ENCODE assay signal across 8 mouse cellular contexts in genomic region chr7:6362268-6363046, GRCm38 (mm10). TPM values are rescaled to one million over a fixed set of nuclear protein-coding genes. Genes with fewer than 3 reads are reported as not detected.
DNase-seq lines count a peak whose midpoint lies in the region; ATAC-seq and TF ChIP-seq lines count a peak whose summit lies in the region.

No protein-coding gene starts in this region.

- no peak for TF ChIP-seq POLR2A in bone marrow macrophage, adult 2 months (IDR thresholded peaks at IDR 0.05; ENCODE audit: borderline replicate concordance, low read depth, low read length)
- TF ChIP-seq POLR2A in embryonic fibroblast, embryonic 13.5 days (IDR thresholded peaks at IDR 0.05; ENCODE audit: low read depth, low read length) = peak; percentile 96

- peaks cover 6% of the 10 kb centered on the region; the same call in 1 of the 2 replicates for H3K4me1 ChIP-seq in bone marrow macrophage, adult 2 months (ENCODE audit: control insufficient read depth, insufficient read depth, low read length)
- no peaks in the 10 kb centered on the region for H3K4me1 ChIP-seq in embryonic fibroblast, embryonic 13.5 days (ENCODE audit: control insufficient read depth, insufficient read depth, low read length)
- H3K4me1 ChIP-seq in kidney, embryonic 14.5 days (ENCODE audit: control insufficient read depth, insufficient read depth, low read length) = no peaks in the 10 kb centered on the region
- no peaks in the 10 kb centered on the region for H3K4me1 ChIP-seq in limb, embryonic 15.5 days

- under 1% methylated on average over 38 of the region's 38 CpGs for WGBS in kidney, embryonic 14.5 days
- under 1% methylated on average over 38 of the region's 38 CpGs for WGBS in limb, embryonic 15.5 days

- ATAC-seq in kidney, embryonic 14.5 days (ENCODE audit: low FRiP score, low TSS enrichment) = peak; percentile 95
- ATAC-seq in limb, embryonic 15.5 days (ENCODE audit: insufficient number of reproducible peaks, low FRiP score, low TSS enrichment, low read depth) = peak; percentile 94

- H3K27ac ChIP-seq in bone marrow macrophage, adult 2 months (ENCODE audit: insufficient read depth, low read depth, low read length) = peak overlapping the region; percentile 3; the same call in 1 of the 2 replicates
- H3K27ac ChIP-seq in embryonic fibroblast, embryonic 13.5 days (ENCODE audit: insufficient read depth, low read length) = peak overlapping the region; percentile 96
- peak overlapping the region; percentile 82; the same call in 1 of the 2 replicates for H3K27ac ChIP-seq in kidney, embryonic 14.5 days (ENCODE audit: low read depth, low read length)
- peak overlapping the region; percentile 92 for H3K27ac ChIP-seq in limb, embryonic 15.5 days

- H3K27me3 ChIP-seq in kidney, embryonic 14.5 days (ENCODE audit: control insufficient read depth, insufficient read depth, low read length) = no peaks in the 10 kb centered on the region
- H3K27me3 ChIP-seq in limb, embryonic 15.5 days = no peaks in the 10 kb centered on the region

- peak overlapping the region; percentile 55 for H3K9ac ChIP-seq in kidney, embryonic 14.5 days (ENCODE audit: low read depth, low read length)
- H3K9ac ChIP-seq in limb, embryonic 15.5 days = peak overlapping the region; percentile 31; the same call in 1 of the 2 replicates

- peak overlapping the region; percentile 68 for H3K4me2 ChIP-seq in kidney, embryonic 14.5 days (replicated peaks; ENCODE audit: low read depth, low read length)
- H3K4me2 ChIP-seq in limb, embryonic 15.5 days = peak overlapping the region; percentile 67

- DNase-seq in 416B (ENCODE audit: low read depth) = peak; percentile 100
- DNase-seq in heart, adult 9 months (ENCODE audit: low spot score in 2 of 2) = peak; percentile 95 to 99
- peak; percentile 93 to 97 for DNase-seq in monocyte, adult 2 months (ENCODE audit: low read depth in 1 of 2, low spot score in 2 of 2)
- DNase-seq in spleen, postnatal 36 days (ENCODE audit: low spot score in 2 of 2) = peak; percentile 97 to 98

- H3K4me3 ChIP-seq in bone marrow macrophage, adult 2 months (ENCODE audit: insufficient read depth, low read length) = peak overlapping the region; percentile 82
- H3K4me3 ChIP-seq in embryonic fibroblast, embryonic 13.5 days (ENCODE audit: insufficient read depth, low read length) = peak overlapping the region; percentile 88
- H3K4me3 ChIP-seq in kidney, embryonic 14.5 days (ENCODE audit: low read length) = peak overlapping the region; percentile 54
- peak overlapping the region; percentile 61 for H3K4me3 ChIP-seq in limb, embryonic 15.5 days

- H3K36me3 ChIP-seq in kidney, embryonic 14.5 days (ENCODE audit: control insufficient read depth, insufficient read depth, low read length) = no peaks in the 10 kb centered on the region
- no peaks in the 10 kb centered on the region for H3K36me3 ChIP-seq in limb, embryonic 15.5 days

- H3K9me3 ChIP-seq in kidney, embryonic 14.5 days (ENCODE audit: control insufficient read depth, low read length) = no peaks in the 10 kb centered on the region
- no peaks in the 10 kb centered on the region for H3K9me3 ChIP-seq in limb, embryonic 15.5 days

- TF ChIP-seq CTCF in bone marrow macrophage, adult 2 months (IDR thresholded peaks at IDR 0.05; ENCODE audit: low read depth, low read length) = no peak
- TF ChIP-seq CTCF in embryonic fibroblast, embryonic 13.5 days (IDR thresholded peaks at IDR 0.05; ENCODE audit: borderline replicate concordance, insufficient read depth, low read length) = no peak

RNA-seq across cellular contexts. Expression of gene Zfp78, which starts 0.6 kb away (rescaled TPM):
- polyA plus RNA-seq in bone marrow macrophage, adult 2 months (2012; ENCODE audit: insufficient read depth, insufficient read length, missing spikeins) = 2.5 and 2.7 TPM in 2 replicates
- 3.3 and 3.6 TPM in 2 replicates for polyA plus RNA-seq in embryonic fibroblast, embryonic 13.5 days (2011; ENCODE audit: insufficient read length, low read depth, missing spikeins)
- 2.1 TPM in 2 replicates for polyA plus RNA-seq in kidney, embryonic 14.5 days (2014; fragmentation: Nextera tagmentation; extraction: Ambion mirVana)
- 2.9 and 3.3 TPM in 2 replicates for polyA plus RNA-seq in limb, embryonic 15.5 days (2015; fragmentation: Nextera tagmentation; extraction: Ambion mirVana)

RNA-seq across cellular contexts. Expression of gene Gm3854, which starts 18.9 kb away (rescaled TPM):
- 0.31 TPM in 1 of 2 replicates, not detected in the other for polyA plus RNA-seq in bone marrow macrophage, adult 2 months (2012; ENCODE audit: insufficient read depth, insufficient read length, missing spikeins)
- 0.82 and 1.4 TPM in 2 replicates for polyA plus RNA-seq in embryonic fibroblast, embryonic 13.5 days (2011; ENCODE audit: insufficient read length, low read depth, missing spikeins)
- 2.6 TPM in 2 replicates for polyA plus RNA-seq in kidney, embryonic 14.5 days (2014; fragmentation: Nextera tagmentation; extraction: Ambion mirVana)
- 1.9 and 2.1 TPM in 2 replicates for polyA plus RNA-seq in limb, embryonic 15.5 days (2015; fragmentation: Nextera tagmentation; extraction: Ambion mirVana)

RNA-seq across cellular contexts. Expression of gene Zfp28, which starts 20.6 kb away (rescaled TPM):
- 8.7 and 9.5 TPM in 2 replicates for polyA plus RNA-seq in bone marrow macrophage, adult 2 months (2012; ENCODE audit: insufficient read depth, insufficient read length, missing spikeins)
- polyA plus RNA-seq in embryonic fibroblast, embryonic 13.5 days (2011; ENCODE audit: insufficient read length, low read depth, missing spikeins) = 9.3 and 10.5 TPM in 2 replicates
- polyA plus RNA-seq in kidney, embryonic 14.5 days (2014; fragmentation: Nextera tagmentation; extraction: Ambion mirVana) = 7.5 and 8.7 TPM in 2 replicates
- polyA plus RNA-seq in limb, embryonic 15.5 days (2015; fragmentation: Nextera tagmentation; extraction: Ambion mirVana) = 7.8 and 9.2 TPM in 2 replicates

RNA-seq across cellular contexts. Expression of gene Zfp583, which starts 31.4 kb away (rescaled TPM):
- polyA plus RNA-seq in bone marrow macrophage, adult 2 months (2012; ENCODE audit: insufficient read depth, insufficient read length, missing spikeins) = 3.2 and 3.9 TPM in 2 replicates
- polyA plus RNA-seq in embryonic fibroblast, embryonic 13.5 days (2011; ENCODE audit: insufficient read length, low read depth, missing spikeins) = 4.7 and 6.2 TPM in 2 replicates
- polyA plus RNA-seq in kidney, embryonic 14.5 days (2014; fragmentation: Nextera tagmentation; extraction: Ambion mirVana) = 4.1 and 5.5 TPM in 2 replicates
- polyA plus RNA-seq in limb, embryonic 15.5 days (2015; fragmentation: Nextera tagmentation; extraction: Ambion mirVana) = 5.3 and 5.9 TPM in 2 replicates

RNA-seq across cellular contexts. Expression of gene Smim17, which starts 36.1 kb away (rescaled TPM):
- 0.25 TPM in 1 of 2 replicates, not detected in the other for polyA plus RNA-seq in bone marrow macrophage, adult 2 months (2012; ENCODE audit: insufficient read depth, insufficient read length, missing spikeins)
- not detected in 2 replicates for polyA plus RNA-seq in embryonic fibroblast, embryonic 13.5 days (2011; ENCODE audit: insufficient read length, low read depth, missing spikeins)
- polyA plus RNA-seq in kidney, embryonic 14.5 days (2014; fragmentation: Nextera tagmentation; extraction: Ambion mirVana) = not detected in 2 replicates
- 0.29 and 0.56 TPM in 2 replicates for polyA plus RNA-seq in limb, embryonic 15.5 days (2015; fragmentation: Nextera tagmentation; extraction: Ambion mirVana)

Comparison
In these comparisons a context has a peak if more than half of its experiments do, and no peak if none do; other contexts are left out.
1. Peak in every context shown above with its lines: DNase-seq, ATAC-seq, H3K4me3 ChIP-seq and H3K27ac ChIP-seq.
2. H3K27ac ChIP-seq: peak in every context shown above with its lines; median percentile 96 in embryonic fibroblast, embryonic 13.5 days; 92 in limb, embryonic 15.5 days; 82 in kidney, embryonic 14.5 days; 3 in bone marrow macrophage, adult 2 months.